Mouse (Mus musculus): Measurements from ENCODE around the gene Pafah1b3. TPM values are rescaled to one million over a fixed set of nuclear protein-coding genes. Genes with fewer than 3 reads are reported as not detected.

Pafah1b3 gene
- polyA plus RNA-seq, 1 experiment from 2014 or later: 198 TPM

- Histone ChIP-seq H3K27me3 (replicated peaks; ENCODE audit: control insufficient read depth, insufficient read depth, low read length) (no peaks in the 10 kb centered on the region), H3K27ac (ENCODE audit: low read depth) (no peak overlapping the region), H3K4me1 (replicated peaks; ENCODE audit: control insufficient read depth, insufficient read depth, low read length) (peaks cover 25% of the 10 kb centered on the region), H3K9ac (ENCODE audit: low read length) (no peak overlapping the region), H3K36me3 (ENCODE audit: control insufficient read depth, insufficient read depth, low read length) (peaks cover 29% of the 10 kb centered on the region), H3K4me2 (ENCODE audit: low read length) (no peak overlapping the region), H3K9me3 (ENCODE audit: control insufficient read depth, low read length) (no peaks in the 10 kb centered on the region), H3K4me3 (ENCODE audit: low read depth, low read length) (no peak overlapping the region)
- 87% methylated on average over 22 of the region's 22 CpGs for WGBS
- DNase-seq (ENCODE audit: low spot score) (no peak), ATAC-seq (replicated peaks; ENCODE audit: low FRiP score, low TSS enrichment, low read depth) (no peak)
Measured at GRCm38 (mm10) chr7:25273259-25274241, 24.2 kb downstream of the Pafah1b3 start.

- Histone ChIP-seq H3K27me3 (replicated peaks; ENCODE audit: control insufficient read depth, insufficient read depth, low read length) (no peaks in the 10 kb centered on the region), H3K9me3 (ENCODE audit: control insufficient read depth, low read length) (no peaks in the 10 kb centered on the region), H3K27ac (ENCODE audit: low read depth) (no peak overlapping the region), H3K4me3 (ENCODE audit: low read depth, low read length) (no peak overlapping the region), H3K9ac (ENCODE audit: low read length) (no peak overlapping the region), H3K4me2 (ENCODE audit: low read length) (no peak overlapping the region), H3K4me1 (replicated peaks; ENCODE audit: control insufficient read depth, insufficient read depth, low read length) (peaks cover 21% of the 10 kb centered on the region), H3K36me3 (ENCODE audit: control insufficient read depth, insufficient read depth, low read length) (peaks cover 29% of the 10 kb centered on the region)
- no peak for DNase-seq (ENCODE audit: low spot score)
- 85% methylated on average over 38 of the region's 38 CpGs for WGBS
- no peak for ATAC-seq (replicated peaks; ENCODE audit: low FRiP score, low TSS enrichment, low read depth)
Measured at GRCm38 (mm10) chr7:25272445-25273258, 25.1 kb downstream of the Pafah1b3 start.

- no peaks in the 10 kb centered on the region for H3K9me3 ChIP-seq (ENCODE audit: control insufficient read depth, low read length)
- H3K4me3 ChIP-seq (ENCODE audit: low read depth, low read length): no peak overlapping the region
- peaks cover 29% of the 10 kb centered on the region for H3K36me3 ChIP-seq (ENCODE audit: control insufficient read depth, insufficient read depth, low read length)
- no peak overlapping the region for H3K4me2 ChIP-seq (ENCODE audit: low read length)
- no peak overlapping the region for H3K27ac ChIP-seq (ENCODE audit: low read depth)
- WGBS: 87% methylated on average over 30 of the region's 30 CpGs
- peaks cover 19% of the 10 kb centered on the region for H3K4me1 ChIP-seq (replicated peaks; ENCODE audit: control insufficient read depth, insufficient read depth, low read length)
- no peaks in the 10 kb centered on the region for H3K27me3 ChIP-seq (replicated peaks; ENCODE audit: control insufficient read depth, insufficient read depth, low read length)
- ATAC-seq (replicated peaks; ENCODE audit: low FRiP score, low TSS enrichment, low read depth) (no peak), DNase-seq (ENCODE audit: low spot score) (no peak)
- no peak overlapping the region for H3K9ac ChIP-seq (ENCODE audit: low read length)
Measured at GRCm38 (mm10) chr7:25271651-25272444, 25.9 kb downstream of the Pafah1b3 start.

GRCm38 (mm10) chr7:25270652-25271633 is 26.8 kb downstream of the Pafah1b3 start:
- H3K4me2 ChIP-seq (ENCODE audit: low read length): no peak overlapping the region
- DNase-seq (ENCODE audit: low spot score): no peak
- peaks cover 29% of the 10 kb centered on the region for H3K36me3 ChIP-seq (ENCODE audit: control insufficient read depth, insufficient read depth, low read length)
- WGBS: 90% methylated on average over 35 of the region's 35 CpGs
- no peak overlapping the region for H3K9ac ChIP-seq (ENCODE audit: low read length)
- no peaks in the 10 kb centered on the region for H3K9me3 ChIP-seq (ENCODE audit: control insufficient read depth, low read length)
- no peak overlapping the region for H3K27ac ChIP-seq (ENCODE audit: low read depth)
- no peaks in the 10 kb centered on the region for H3K27me3 ChIP-seq (replicated peaks; ENCODE audit: control insufficient read depth, insufficient read depth, low read length)
- H3K4me1 ChIP-seq (replicated peaks; ENCODE audit: control insufficient read depth, insufficient read depth, low read length): peaks cover 22% of the 10 kb centered on the region
- H3K4me3 ChIP-seq (ENCODE audit: low read depth, low read length): no peak overlapping the region
- no peak for ATAC-seq (replicated peaks; ENCODE audit: low FRiP score, low TSS enrichment, low read depth)

GRCm38 (mm10) chr7:25269545-25270271 is 28.1 kb downstream of the Pafah1b3 start:
- 88% methylated on average over 8 of the region's 8 CpGs for WGBS
- H3K9me3 ChIP-seq (ENCODE audit: control insufficient read depth, low read length): no peaks in the 10 kb centered on the region
- DNase-seq (ENCODE audit: low spot score) (no peak), ATAC-seq (replicated peaks; ENCODE audit: low FRiP score, low TSS enrichment, low read depth) (no peak)
- H3K27me3 ChIP-seq (replicated peaks; ENCODE audit: control insufficient read depth, insufficient read depth, low read length): no peaks in the 10 kb centered on the region
- peak overlapping the region; percentile 66 for H3K9ac ChIP-seq (ENCODE audit: low read length)
- H3K27ac ChIP-seq (ENCODE audit: low read depth): 0 out of 2 replicates have a peak overlapping the region, but pooled peaks have one; percentile 27
- peaks cover 29% of the 10 kb centered on the region for H3K36me3 ChIP-seq (ENCODE audit: control insufficient read depth, insufficient read depth, low read length)
- peak overlapping the region; percentile 85 for H3K4me2 ChIP-seq (ENCODE audit: low read length)
- H3K4me3 ChIP-seq (ENCODE audit: low read depth, low read length): 0 out of 2 replicates have a peak overlapping the region, but pooled peaks have one; percentile 78
- H3K4me1 ChIP-seq (replicated peaks; ENCODE audit: control insufficient read depth, insufficient read depth, low read length): peaks cover 21% of the 10 kb centered on the region

GRCm38 (mm10) chr7:25269029-25269428 is 28.8 kb downstream of the Pafah1b3 start:
- Histone ChIP-seq H3K9me3 (ENCODE audit: control insufficient read depth, low read length) (no peaks in the 10 kb centered on the region), H3K27ac (ENCODE audit: low read depth) (0 out of 2 replicates have a peak overlapping the region, but pooled peaks have one; percentile 27), H3K4me1 (replicated peaks; ENCODE audit: control insufficient read depth, insufficient read depth, low read length) (peaks cover 19% of the 10 kb centered on the region), H3K4me2 (ENCODE audit: low read length) (peak overlapping the region; percentile 85), H3K27me3 (replicated peaks; ENCODE audit: control insufficient read depth, insufficient read depth, low read length) (no peaks in the 10 kb centered on the region), H3K9ac (ENCODE audit: low read length) (peak overlapping the region; percentile 66), H3K4me3 (ENCODE audit: low read depth, low read length) (peak overlapping the region; percentile 78), H3K36me3 (ENCODE audit: control insufficient read depth, insufficient read depth, low read length) (peaks cover 29% of the 10 kb centered on the region)
- WGBS: 43% methylated on average over 4 of the region's 4 CpGs
- DNase-seq (ENCODE audit: low spot score): no peak
- ATAC-seq (replicated peaks; ENCODE audit: low FRiP score, low TSS enrichment, low read depth): no peak

- Histone ChIP-seq H3K36me3 (ENCODE audit: control insufficient read depth, insufficient read depth, low read length) (peaks cover 27% of the 10 kb centered on the region), H3K27me3 (replicated peaks; ENCODE audit: control insufficient read depth, insufficient read depth, low read length) (no peaks in the 10 kb centered on the region), H3K4me2 (ENCODE audit: low read length) (peak overlapping the region; percentile 85), H3K9me3 (ENCODE audit: control insufficient read depth, low read length) (no peaks in the 10 kb centered on the region), H3K27ac (ENCODE audit: low read depth) (peak overlapping the region; percentile 65), H3K4me1 (replicated peaks; ENCODE audit: control insufficient read depth, insufficient read depth, low read length) (peaks cover 19% of the 10 kb centered on the region), H3K4me3 (ENCODE audit: low read depth, low read length) (peak overlapping the region; percentile 78), H3K9ac (ENCODE audit: low read length) (peak overlapping the region; percentile 66)
- WGBS: 2% methylated on average over 7 of the region's 7 CpGs
- DNase-seq (ENCODE audit: low spot score) (no peak), ATAC-seq (replicated peaks; ENCODE audit: low FRiP score, low TSS enrichment, low read depth) (no peak)
Measured at GRCm38 (mm10) chr7:25268588-25268987, 29.2 kb downstream of the Pafah1b3 start.
